Mouse (Mus musculus): ENCODE results near the gene Slc26a9.

- TF ChIP-seq CTCF (IDR thresholded peaks at IDR 0.05) (no peak), POLR2A (IDR thresholded peaks at IDR 0.05; ENCODE audit: insufficient read depth, low read depth, low read length) (no peak)
These were observed 11.1 kb downstream of the Slc26a9 start for GRCm38 (mm10) chr1:131754916-131755315.
